Mouse (Mus musculus): ENCODE results near the gene Ybx3. TPM values are rescaled to one million over a fixed set of nuclear protein-coding genes. Genes with fewer than 3 reads are reported as not detected.

The Ybx3 gene
- 213 and 221 TPM in 2 replicates for polyA plus RNA-seq (2012; rRNA removed)

DNA sequence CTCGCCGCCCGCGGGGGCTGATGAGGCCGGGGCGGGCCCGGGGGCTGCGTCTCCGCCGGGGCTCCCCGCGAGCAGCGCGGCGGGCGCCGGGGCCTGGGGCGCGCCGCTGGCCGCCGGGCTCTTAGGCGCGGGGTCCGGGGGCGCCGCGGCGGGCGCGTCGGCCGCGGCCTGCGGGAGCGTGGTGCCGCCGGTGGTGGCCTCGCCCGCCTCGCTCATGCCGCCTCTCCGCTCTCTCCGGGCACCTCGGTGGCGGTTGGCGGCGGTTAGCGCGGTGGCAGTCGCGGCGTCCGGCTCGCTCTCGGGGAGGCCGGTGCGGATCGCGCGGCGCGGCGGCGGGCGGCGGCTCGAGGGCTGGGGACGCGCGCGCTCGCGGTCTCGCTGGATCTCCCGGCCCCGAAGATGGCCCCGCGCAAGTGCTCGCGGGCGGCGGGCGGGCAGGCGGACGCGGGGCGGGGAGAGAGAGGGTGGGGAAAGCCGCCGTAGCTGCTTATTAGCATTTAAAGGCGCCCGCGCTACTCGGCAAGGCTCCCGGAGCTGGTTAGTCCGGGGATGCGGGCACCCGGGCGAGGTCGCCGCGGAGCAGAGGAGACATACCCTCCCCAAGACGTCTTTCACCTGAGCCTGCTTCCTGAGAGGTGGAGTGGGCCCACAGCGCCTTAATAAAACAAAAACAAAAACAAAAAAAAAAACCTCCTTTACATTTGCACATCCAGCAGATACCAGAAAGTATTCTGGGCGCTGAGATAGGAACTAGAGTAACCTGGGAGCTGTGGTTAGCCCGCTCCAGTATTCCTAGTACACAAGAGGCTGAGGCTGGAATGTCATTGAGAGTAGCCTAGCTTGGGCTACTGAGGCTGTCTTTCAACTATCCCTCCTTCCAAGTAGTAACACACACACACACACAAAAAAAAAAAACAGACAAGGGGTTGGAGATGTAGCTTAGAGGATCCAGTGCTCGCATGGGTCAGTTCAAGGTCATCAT lies at the start of gene Ybx3:
Ybx3 (minus strand) TSS at position 437 of the 982 bp plus-strand sequence.

DNA sequence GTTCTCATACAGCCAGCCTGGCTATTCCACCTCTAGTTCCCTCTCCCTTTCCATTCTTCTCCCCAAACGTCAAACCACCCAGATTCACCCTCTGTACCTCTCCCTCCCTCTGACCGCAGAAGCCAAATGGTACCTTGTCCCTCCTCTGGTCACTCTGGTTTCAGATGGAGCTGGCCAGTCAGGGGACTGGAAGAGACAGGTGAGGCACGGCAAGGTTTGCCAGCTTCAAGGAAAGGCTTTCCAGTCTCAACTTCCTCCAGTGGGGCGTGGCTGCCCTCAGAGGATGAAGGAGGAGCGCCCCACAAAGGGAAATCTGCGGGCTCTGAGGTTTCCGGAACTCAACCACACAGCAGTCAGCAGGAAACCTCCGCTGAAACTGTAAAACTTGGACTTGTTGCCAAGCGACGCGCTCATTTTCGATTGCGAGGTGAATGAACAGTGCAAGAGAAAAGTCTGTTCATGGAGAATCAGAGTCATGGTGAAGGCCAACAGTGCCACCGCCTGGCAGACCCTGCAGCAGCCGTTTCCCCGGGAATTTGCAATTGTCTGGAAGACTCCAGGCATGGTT lies 34.8 kb downstream of the Ybx3 start, which contains the start of gene Styk1:
Styk1 (minus strand) TSS at position 246 of the 568 bp plus-strand sequence.

Other genes starting within 250 kb of the Ybx3 start
- 0.19 and 0.31 TPM in 2 replicates for gene Klra2, start 141.1 kb downstream of the Ybx3 start, polyA plus RNA-seq (2012; rRNA removed)
- 17.8 and 18.7 TPM in 2 replicates for gene Magohb, start 95.2 kb downstream of the Ybx3 start, polyA plus RNA-seq (2012; rRNA removed)
- gene Styk1, start 34.9 kb downstream of the Ybx3 start, polyA plus RNA-seq (2012; rRNA removed): 0.45 and 0.62 TPM in 2 replicates
- not detected in 2 replicates for gene 5430401F13Rik, start 97.9 kb upstream of the Ybx3 start, polyA plus RNA-seq (2012; rRNA removed)
- not detected in 2 replicates for gene Gm6619, start 97.9 kb upstream of the Ybx3 start, polyA plus RNA-seq (2012; rRNA removed)
- gene Tas2r130, start 242.4 kb upstream of the Ybx3 start, polyA plus RNA-seq (2012; rRNA removed): not detected in 2 replicates